In genomic region chr7:79535251-79536111, GRCm38 (mm10) we compare ENCODE assay signal across 8 mouse cellular contexts.
DNase-seq lines count a peak whose midpoint lies in the region; ATAC-seq lines count a peak whose summit lies in the region.

No protein-coding gene starts in this region.

- peaks cover 11% of the 10 kb centered on the region for H3K4me1 ChIP-seq in embryonic facial prominence, embryonic 12.5 days
- H3K4me1 ChIP-seq in hindbrain, embryonic 15.5 days (replicated peaks), result peaks cover 59% of the 10 kb centered on the region
- peaks cover 9% of the 10 kb centered on the region; the same call in 1 of the 2 replicates for H3K4me1 ChIP-seq in liver, embryonic 15.5 days (replicated peaks)
- H3K4me1 ChIP-seq in stomach, embryonic 14.5 days (ENCODE audit: control insufficient read depth, insufficient read depth, low read length), result 0 out of 2 replicates have a peak, but pooled peaks cover 3% of the 10 kb centered on the region

- H3K4me2 ChIP-seq in embryonic facial prominence, embryonic 12.5 days (replicated peaks), result peak overlapping the region; percentile 62
- peak overlapping the region; percentile 94 for H3K4me2 ChIP-seq in hindbrain, embryonic 15.5 days
- peak overlapping the region; percentile 39 for H3K4me2 ChIP-seq in liver, embryonic 15.5 days
- H3K4me2 ChIP-seq in stomach, embryonic 14.5 days (replicated peaks; ENCODE audit: low read depth, low read length), result peak overlapping the region; percentile 51

- no peaks in the 10 kb centered on the region for H3K9me3 ChIP-seq in embryonic facial prominence, embryonic 12.5 days
- no peaks in the 10 kb centered on the region for H3K9me3 ChIP-seq in hindbrain, embryonic 15.5 days
- no peaks in the 10 kb centered on the region for H3K9me3 ChIP-seq in liver, embryonic 15.5 days (replicated peaks)
- no peaks in the 10 kb centered on the region for H3K9me3 ChIP-seq in stomach, embryonic 14.5 days (ENCODE audit: control insufficient read depth, low read depth, low read length)

- H3K36me3 ChIP-seq in embryonic facial prominence, embryonic 12.5 days, result no peaks in the 10 kb centered on the region
- H3K36me3 ChIP-seq in hindbrain, embryonic 15.5 days, result peaks cover 4% of the 10 kb centered on the region; the same call in 1 of the 2 replicates
- no peaks in the 10 kb centered on the region for H3K36me3 ChIP-seq in liver, embryonic 15.5 days (replicated peaks)
- H3K36me3 ChIP-seq in stomach, embryonic 14.5 days (ENCODE audit: control insufficient read depth, insufficient read depth, low read length), result no peaks in the 10 kb centered on the region

- peak; percentile 42; the same call in 1 of the 2 replicates for ATAC-seq in embryonic facial prominence, embryonic 12.5 days (ENCODE audit: insufficient number of reproducible peaks, insufficient read depth, low FRiP score, low TSS enrichment)
- peak; percentile 63 for ATAC-seq in hindbrain, embryonic 15.5 days (ENCODE audit: low FRiP score, low read depth)
- ATAC-seq in liver, embryonic 15.5 days (ENCODE audit: insufficient read depth), result no peak
- ATAC-seq in stomach, embryonic 14.5 days (ENCODE audit: insufficient number of reproducible peaks, insufficient read depth, low FRiP score, low read depth), result no peak
- no peak for ATAC-seq in erythroid progenitor cell, adult 5-6 weeks (replicated peaks; ENCODE audit: low FRiP score, poor library complexity, severe bottlenecking)

- peak overlapping the region; percentile 33 for H3K4me3 ChIP-seq in embryonic facial prominence, embryonic 12.5 days
- H3K4me3 ChIP-seq in hindbrain, embryonic 15.5 days, result peak overlapping the region; percentile 52
- peak overlapping the region; percentile 10 for H3K4me3 ChIP-seq in liver, embryonic 15.5 days (replicated peaks)
- H3K4me3 ChIP-seq in stomach, embryonic 14.5 days (ENCODE audit: low read depth, low read length), result peak overlapping the region; percentile 32

- H3K9ac ChIP-seq in embryonic facial prominence, embryonic 12.5 days, result peak overlapping the region; percentile 47
- peak overlapping the region; percentile 77 for H3K9ac ChIP-seq in hindbrain, embryonic 15.5 days
- H3K9ac ChIP-seq in liver, embryonic 15.5 days, result no peak overlapping the region
- H3K9ac ChIP-seq in stomach, embryonic 14.5 days (replicated peaks; ENCODE audit: low read depth, low read length), result no peak overlapping the region

- under 1% methylated on average over 66 of the region's 66 CpGs for WGBS in embryonic facial prominence, embryonic 12.5 days
- WGBS in hindbrain, embryonic 15.5 days, result under 1% methylated on average over 59 of the region's 66 CpGs
- 2% methylated on average over 65 of the region's 66 CpGs for WGBS in liver, embryonic 15.5 days (ENCODE audit: insufficient replicate concordance)
- 1% methylated on average over 62 of the region's 66 CpGs for WGBS in stomach, embryonic 14.5 days

- DNase-seq in frontal cortex, postnatal 10 days (ENCODE audit: low spot score in 2 of 2), result peak; percentile 66 to 72
- DNase-seq in frontal cortex, postnatal 14 days (ENCODE audit: low spot score in 2 of 2), result no peak
- DNase-seq in ES-CJ7 (ENCODE audit: low read depth, low spot score), result peak; percentile 88

- peaks cover 99% of the 10 kb centered on the region for H3K27me3 ChIP-seq in embryonic facial prominence, embryonic 12.5 days
- H3K27me3 ChIP-seq in hindbrain, embryonic 15.5 days, result peaks cover 6% of the 10 kb centered on the region; the same call in 1 of the 2 replicates
- peaks cover 99% of the 10 kb centered on the region for H3K27me3 ChIP-seq in liver, embryonic 15.5 days
- peaks cover 80% of the 10 kb centered on the region for H3K27me3 ChIP-seq in stomach, embryonic 14.5 days (ENCODE audit: control insufficient read depth, insufficient read depth, low read length)

- H3K27ac ChIP-seq in embryonic facial prominence, embryonic 12.5 days, result 0 out of 2 replicates have a peak overlapping the region, but pooled peaks have one; percentile 17
- peak overlapping the region; percentile 94 for H3K27ac ChIP-seq in hindbrain, embryonic 15.5 days (replicated peaks)
- H3K27ac ChIP-seq in liver, embryonic 15.5 days (replicated peaks), result no peak overlapping the region
- H3K27ac ChIP-seq in stomach, embryonic 14.5 days (ENCODE audit: low read length), result no peak overlapping the region

Comparison
In these comparisons a context has a peak if more than half of its experiments do, and no peak if none do; other contexts are left out.
1. DNase-seq: peak in frontal cortex, postnatal 10 days (2 of 2) and ES-CJ7 (single experiment); none in frontal cortex, postnatal 14 days (0 of 2).
2. ATAC-seq: peak in embryonic facial prominence, embryonic 12.5 days (single experiment) and hindbrain, embryonic 15.5 days (single experiment); none in liver, embryonic 15.5 days (single experiment), stomach, embryonic 14.5 days (single experiment) and erythroid progenitor cell, adult 5-6 weeks (single experiment).
3. H3K27ac ChIP-seq: peak in embryonic facial prominence, embryonic 12.5 days (single experiment) and hindbrain, embryonic 15.5 days (single experiment); none in liver, embryonic 15.5 days (single experiment) and stomach, embryonic 14.5 days (single experiment).
4. H3K4me2 ChIP-seq: peak in every context shown above with its lines; median percentile 94 in hindbrain, embryonic 15.5 days; 62 in embryonic facial prominence, embryonic 12.5 days; 51 in stomach, embryonic 14.5 days; 39 in liver, embryonic 15.5 days.
5. H3K9ac ChIP-seq: peak in embryonic facial prominence, embryonic 12.5 days (single experiment) and hindbrain, embryonic 15.5 days (single experiment); none in liver, embryonic 15.5 days (single experiment) and stomach, embryonic 14.5 days (single experiment).
6. Peak in every context shown above with its lines, with median percentiles within 50 percentile points of each other: H3K4me3 ChIP-seq.